Mouse (Mus musculus) liver, embryonic 14.5 days (tissue): ENCODE results near the gene Evl. TPM values are rescaled to one million over a fixed set of nuclear protein-coding genes. Genes with fewer than 3 reads are reported as not detected.

Source experiments
- ATAC-seq: fragments of 200-750 bp; cut with Nextera tagmentation; 2 replicates; pipeline ENCODE4 v1.8.0; 2017; ENCODE audit warnings: moderate number of reproducible peaks, mild to moderate bottlenecking, moderate library complexity; ENCODE audit not compliant: insufficient read depth
- DNase-seq, 3 experiments: peaks; one replicate each; pipeline ENCODE4 v3.0.0-alpha.2; 2012 to 2013; ENCODE audit warnings: low read depth in 3 of 3, low spot score in 3 of 3
- H3K27ac ChIP-seq: fragments of 300-500 bp; sonication (generic); 2 replicates; pipeline ENCODE4 v1.5.1; 2014; ENCODE audit warnings: moderate library complexity, mild to moderate bottlenecking, control low read depth, inconsistent platforms
- H3K27me3 ChIP-seq: fragments of 300-500 bp; sonication (generic); 2 replicates; pipeline ENCODE4 v1.6.1; 2014; ENCODE audit warnings: mild to moderate bottlenecking, low read length, moderate library complexity; ENCODE audit not compliant: control insufficient read depth, insufficient read depth
- H3K36me3 ChIP-seq: fragments of 300-500 bp; sonication (generic); replicated peaks from 2 replicates; pipeline ENCODE4 v1.6.1; 2014; ENCODE audit warnings: low read depth; ENCODE audit not compliant: control insufficient read depth, insufficient read depth
- H3K4me1 ChIP-seq, 2 experiments: fragments of 200-500 bp in 1 of 2; fragments of 300-500 bp in 1 of 2; sonication (generic) in 1 of 2; replicated peaks; 2 replicates each; pipeline ENCODE4 v1.6.1; 2012 to 2014; ENCODE audit warnings: antibody characterized with exemption in 1 of 2, inconsistent platforms in 1 of 2, low read length in 1 of 2; ENCODE audit not compliant: control insufficient read depth in 2 of 2, insufficient read depth in 2 of 2
- H3K4me2 ChIP-seq: fragments of 300-500 bp; sonication (generic); 2 replicates; pipeline ENCODE4 v1.6.1; 2014; ENCODE audit warnings: low read depth, mild to moderate bottlenecking, control low read depth, moderate library complexity
- H3K4me3 ChIP-seq, 2 experiments: fragments of 200-500 bp in 1 of 2; fragments of 300-500 bp in 1 of 2; sonication (generic) in 1 of 2; 2 replicates each; pipeline ENCODE4 v1.5.1; 2012 to 2014; ENCODE audit warnings: low read depth in 2 of 2, low read length in 2 of 2, mild to moderate bottlenecking in 2 of 2, control low read depth in 1 of 2, inconsistent platforms in 1 of 2, moderate library complexity in 1 of 2; ENCODE audit not compliant: insufficient read depth in 1 of 2
- H3K9ac ChIP-seq: fragments of 300-500 bp; sonication (generic); replicated peaks from 2 replicates; pipeline ENCODE4 v1.6.1; 2014; ENCODE audit warnings: mild to moderate bottlenecking, control low read depth, moderate library complexity
- H3K9me3 ChIP-seq: fragments of 300-500 bp; sonication (generic); 2 replicates; pipeline ENCODE4 v1.6.1; 2016; ENCODE audit warnings: low read length, mixed read lengths; ENCODE audit not compliant: control insufficient read depth
- CTCF ChIP-seq: IDR thresholded peaks from 2 replicates; pipeline ENCODE4 v1.5.1; 2016; ENCODE audit warnings: antibody characterized with exemption, low read depth, control low read depth
- EP300 ChIP-seq: IDR thresholded peaks from 2 replicates; pipeline ENCODE4 v1.6.1; 2016; ENCODE audit warnings: antibody characterized with exemption, low read depth
- WGBS: fragments of 180-500 bp; shearing (Covaris S2); extraction: QIAGEN DNeasy Blood & Tissue Kit; methylation state at CpG from one replicate; pipeline ENCODE4 v1.1.7; 2014; ENCODE audit not compliant: insufficient replicate concordance; 5-methylcytosine and 5-hydroxymethylcytosine counted together
- polyA plus RNA-seq, 2 experiments: library from polyadenylated mRNA; depleted of rRNA in 1 of 2; stranded (reverse) in 1 of 2; unstranded in 1 of 2; fragments of >200 nt; fragmentation: Nextera tagmentation in 1 of 2; extraction: Ambion mirVana in 1 of 2; gene quantifications; 2 replicates each; pipeline versions ENCODE4 v1.2.1 to v1.2.3; 2012 to 2014

Evl gene
- polyA plus RNA-seq, 2 experiments = 7.0 to 15.9 TPM

DNA sequence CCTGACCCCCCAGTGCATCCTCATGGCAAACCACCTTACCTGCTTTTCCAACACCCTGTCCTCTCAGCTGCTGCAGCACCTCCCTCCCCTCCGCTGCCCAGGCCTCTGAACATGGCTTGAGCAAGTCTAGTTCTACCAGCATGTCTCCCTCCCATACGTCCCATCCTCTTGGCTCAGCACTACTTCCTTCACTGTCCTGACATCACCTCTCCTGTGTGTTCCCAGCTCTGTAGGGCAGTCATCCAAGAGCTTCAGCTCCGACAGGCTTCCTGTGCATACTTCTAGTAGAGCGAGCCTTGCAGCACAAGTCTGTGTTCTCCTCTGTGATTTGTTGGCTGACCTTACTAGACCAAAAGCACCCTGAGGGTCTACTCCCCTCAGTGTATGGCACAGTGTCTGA lies 120.0 kb downstream of the Evl start:
- H3K4me2 ChIP-seq = no peak overlapping the region
- H3K27ac ChIP-seq = no peak overlapping the region
- no peaks in the 10 kb centered on the region for H3K36me3 ChIP-seq
- 62% methylated on average over 4 of the region's 4 CpGs for WGBS
- H3K9ac ChIP-seq = no peak overlapping the region
- no peaks in the 10 kb centered on the region; a peak in 1 of 4 replicates for H3K4me1 ChIP-seq
- H3K4me3 ChIP-seq = no peak overlapping the region
- no peak for DNase-seq
- H3K27me3 ChIP-seq = no peaks in the 10 kb centered on the region
- ATAC-seq = no peak
- TF ChIP-seq CTCF (no peak), EP300 (no peak)
- H3K9me3 ChIP-seq = no peaks in the 10 kb centered on the region

DNA sequence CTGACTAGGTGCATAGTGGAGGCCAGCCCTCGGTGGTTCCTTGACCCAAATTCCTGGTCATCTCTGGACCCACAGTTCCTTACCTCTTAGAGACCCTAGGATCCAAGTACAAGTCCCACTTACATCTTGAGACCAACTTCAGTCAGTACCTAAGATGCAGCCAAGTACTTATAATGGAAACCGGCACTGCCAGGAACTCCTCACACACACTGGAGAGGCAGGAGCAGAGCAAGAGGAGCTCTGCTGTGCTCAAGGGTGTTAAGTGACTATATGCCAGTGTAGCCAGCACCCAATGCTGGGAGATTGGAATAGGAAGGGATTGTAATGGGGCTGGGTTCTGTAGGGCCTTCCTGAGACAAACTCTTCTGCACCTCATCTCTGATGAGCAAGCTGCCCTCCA lies 120.4 kb downstream of the Evl start:
- H3K4me2 ChIP-seq = no peak overlapping the region
- no peak for ATAC-seq
- H3K9ac ChIP-seq = no peak overlapping the region
- DNase-seq = no peak
- H3K27ac ChIP-seq = no peak overlapping the region
- no peaks in the 10 kb centered on the region for H3K27me3 ChIP-seq
- no peaks in the 10 kb centered on the region; a peak in 1 of 4 replicates for H3K4me1 ChIP-seq
- no peaks in the 10 kb centered on the region for H3K36me3 ChIP-seq
- TF ChIP-seq EP300 (no peak), CTCF (no peak)
- no peak overlapping the region for H3K4me3 ChIP-seq
- H3K9me3 ChIP-seq = no peaks in the 10 kb centered on the region
- 86% methylated on average over 2 of the region's 2 CpGs for WGBS

DNA sequence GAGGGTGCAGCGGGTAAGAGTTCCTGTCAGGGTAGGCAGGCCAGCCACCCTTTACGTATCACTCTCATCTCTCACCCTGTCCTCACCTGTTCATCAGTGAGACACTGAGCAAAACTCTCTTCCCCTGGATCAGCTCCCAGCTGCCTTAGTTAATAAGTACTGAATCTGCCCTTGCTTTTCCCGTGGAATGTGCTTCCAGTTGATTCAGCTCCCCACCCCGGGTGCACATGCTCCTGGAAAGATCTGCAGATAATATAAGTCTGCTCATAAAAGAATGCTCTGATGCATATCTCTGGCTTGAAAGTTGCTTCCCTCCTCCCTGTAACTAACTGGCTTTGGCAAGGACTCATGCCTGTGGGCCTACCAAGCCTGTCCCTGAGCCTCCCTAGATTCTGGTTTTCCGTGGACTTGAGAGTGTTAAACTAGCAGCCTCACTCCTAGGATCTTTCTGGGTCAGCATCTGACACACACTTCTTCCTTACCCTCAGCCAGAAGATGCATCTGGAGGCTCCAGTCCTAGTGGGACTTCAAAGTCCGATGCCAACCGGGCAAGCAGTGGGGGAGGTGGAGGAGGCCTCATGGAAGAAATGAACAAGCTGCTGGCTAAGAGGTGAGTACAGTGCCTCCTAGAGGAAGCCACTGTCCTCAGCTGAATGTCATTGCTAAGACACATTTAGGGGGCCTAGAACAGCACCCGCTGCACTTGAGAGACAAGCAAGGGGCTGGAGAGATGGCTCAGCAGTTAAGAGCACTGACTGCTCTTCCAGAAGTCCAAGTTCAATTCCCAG lies 121.3 kb downstream of the Evl start:
- TF ChIP-seq EP300 (no peak), CTCF (peak; percentile 35; the same call in 1 of the 2 replicates)
- no peak for DNase-seq
- Histone ChIP-seq H3K36me3 (no peaks in the 10 kb centered on the region), H3K4me2 (no peak overlapping the region), H3K9me3 (no peaks in the 10 kb centered on the region), H3K27ac (no peak overlapping the region), H3K27me3 (no peaks in the 10 kb centered on the region), H3K4me3 (no peak overlapping the region), H3K9ac (no peak overlapping the region), H3K4me1 (no peaks in the 10 kb centered on the region; a peak in 1 of 4 replicates)
- peak; percentile 32; the same call in 1 of the 2 replicates for ATAC-seq
- WGBS = 63% methylated on average over 8 of the region's 8 CpGs

DNA sequence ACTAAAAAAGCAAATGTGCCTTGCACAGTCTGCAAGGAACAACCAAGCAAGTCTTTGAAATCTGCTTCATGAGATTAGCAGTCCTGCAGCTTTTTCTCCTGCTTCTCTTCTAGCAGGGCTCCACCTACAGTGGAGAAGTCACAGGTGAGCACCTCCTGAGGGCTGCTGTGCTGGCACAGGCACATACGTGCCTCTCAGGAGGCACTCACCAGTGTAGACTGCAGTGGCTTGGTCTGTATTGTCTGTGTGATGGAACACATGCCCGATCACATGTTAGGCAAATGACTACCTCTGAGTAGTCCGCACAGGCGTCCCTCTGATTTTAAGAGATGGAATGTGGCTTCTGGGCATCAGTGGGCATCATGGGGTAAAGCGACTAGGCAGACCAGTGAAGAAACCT lies 122.6 kb downstream of the Evl start:
- ATAC-seq (no peak), DNase-seq (no peak)
- WGBS = 75% methylated on average over 5 of the region's 5 CpGs
- no peak overlapping the region for H3K27ac ChIP-seq
- H3K9me3 ChIP-seq = no peaks in the 10 kb centered on the region
- no peak overlapping the region for H3K4me2 ChIP-seq
- no peak overlapping the region for H3K4me3 ChIP-seq
- H3K4me1 ChIP-seq = no peaks in the 10 kb centered on the region; a peak in 1 of 4 replicates
- H3K36me3 ChIP-seq = no peaks in the 10 kb centered on the region
- no peaks in the 10 kb centered on the region for H3K27me3 ChIP-seq
- H3K9ac ChIP-seq = no peak overlapping the region
- TF ChIP-seq CTCF = no peak
- TF ChIP-seq EP300 = no peak

DNA sequence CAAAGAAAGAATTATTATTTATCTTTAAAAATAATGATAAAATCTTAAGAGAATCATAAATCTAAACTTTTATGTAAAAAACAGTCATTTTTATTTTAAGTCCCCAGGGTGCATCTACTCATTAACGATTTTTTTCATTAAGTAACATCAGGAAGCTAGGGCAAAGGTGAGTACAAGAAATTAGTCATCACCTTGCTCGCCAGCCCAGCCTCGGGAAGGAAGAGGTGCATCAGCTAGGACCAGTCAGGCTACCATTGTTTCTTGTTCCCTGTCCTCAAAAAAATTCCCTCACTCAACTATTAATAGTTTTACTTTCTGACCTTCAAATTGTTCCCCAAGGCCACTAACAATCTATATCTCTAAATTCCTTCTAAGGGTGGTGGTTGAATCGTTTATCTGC lies 123.8 kb downstream of the Evl start:
- H3K9ac ChIP-seq = no peak overlapping the region
- DNase-seq = no peak
- no peak overlapping the region for H3K27ac ChIP-seq
- H3K9me3 ChIP-seq = no peaks in the 10 kb centered on the region
- TF ChIP-seq EP300 (no peak), CTCF (no peak)
- no peak overlapping the region for H3K4me3 ChIP-seq
- H3K36me3 ChIP-seq = no peaks in the 10 kb centered on the region
- H3K4me1 ChIP-seq = no peaks in the 10 kb centered on the region; a peak in 1 of 4 replicates
- 57% methylated on average over 4 of the region's 4 CpGs for WGBS
- ATAC-seq = no peak
- no peak overlapping the region for H3K4me2 ChIP-seq
- no peaks in the 10 kb centered on the region for H3K27me3 ChIP-seq
